Mouse (Mus musculus) liver (tissue): ENCODE measurements around the gene Gm9964.
"Not testable (repeated sequence)": the region's sequence is repeated elsewhere in the genome, so short reads cannot be mapped to it uniquely, and the experiment has no call there.

Experiments
- DNase-seq: peaks from one replicate; pipeline ENCODE4 v3.0.0-alpha.2; 2020; ENCODE audit warnings: mixed read lengths

The Gm9964 gene

DNA sequence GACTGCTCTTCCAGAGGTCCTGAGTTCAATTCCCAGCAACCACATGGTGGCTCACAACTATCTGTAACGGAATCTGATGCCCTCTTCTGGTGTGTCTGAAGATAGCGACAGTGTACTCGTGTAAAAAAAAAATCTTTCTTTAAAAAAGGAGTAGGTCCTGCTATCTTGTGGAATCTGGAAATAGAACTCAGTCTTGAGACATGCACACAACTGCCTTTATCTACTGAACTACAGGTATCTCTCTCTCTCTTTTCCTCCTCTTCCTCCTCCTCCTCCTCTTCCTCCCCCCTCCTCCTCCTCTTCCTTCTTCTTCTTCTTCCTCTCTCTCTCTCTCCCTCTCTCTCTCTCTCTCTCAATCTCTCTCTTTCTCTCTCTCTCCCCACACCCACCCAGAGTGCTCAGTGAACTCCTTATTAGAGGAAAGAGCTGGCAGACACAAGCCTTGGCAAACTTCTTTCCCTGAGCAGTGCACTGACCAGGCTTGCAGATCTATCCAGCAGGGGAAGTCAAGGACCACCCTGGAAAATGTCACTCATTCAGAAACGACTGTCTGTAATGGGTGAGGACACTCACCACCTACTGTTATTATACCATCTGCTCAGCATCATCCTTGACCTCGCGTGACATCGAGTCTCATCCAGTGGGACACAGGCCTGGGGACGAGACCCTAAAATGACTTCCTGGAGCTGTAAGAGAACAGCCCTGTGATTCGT, 3.2 kb upstream of the Gm9964 start:
- DNase-seq = no peak

DNA sequence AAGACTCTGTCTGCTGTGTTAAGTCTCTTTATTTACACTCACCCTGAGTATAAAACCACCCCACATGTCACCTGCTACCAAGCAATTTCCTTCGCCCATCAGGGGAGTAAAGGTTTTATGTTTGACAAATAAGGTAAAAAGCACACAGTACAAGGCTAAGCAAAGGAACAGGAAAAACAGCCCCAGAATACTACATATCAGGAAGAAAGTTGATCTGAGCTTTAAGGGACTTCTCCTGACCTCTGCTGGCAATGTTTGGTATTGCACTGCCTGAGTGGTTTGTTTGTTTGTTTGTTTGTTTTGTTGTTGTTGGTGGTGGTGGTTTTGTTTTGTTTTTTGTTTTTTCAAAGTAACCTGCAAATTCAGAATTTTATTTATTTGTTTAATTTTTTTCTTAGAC, 539 bp downstream of the Gm9964 start:
- DNase-seq = peak; percentile 38

DNA sequence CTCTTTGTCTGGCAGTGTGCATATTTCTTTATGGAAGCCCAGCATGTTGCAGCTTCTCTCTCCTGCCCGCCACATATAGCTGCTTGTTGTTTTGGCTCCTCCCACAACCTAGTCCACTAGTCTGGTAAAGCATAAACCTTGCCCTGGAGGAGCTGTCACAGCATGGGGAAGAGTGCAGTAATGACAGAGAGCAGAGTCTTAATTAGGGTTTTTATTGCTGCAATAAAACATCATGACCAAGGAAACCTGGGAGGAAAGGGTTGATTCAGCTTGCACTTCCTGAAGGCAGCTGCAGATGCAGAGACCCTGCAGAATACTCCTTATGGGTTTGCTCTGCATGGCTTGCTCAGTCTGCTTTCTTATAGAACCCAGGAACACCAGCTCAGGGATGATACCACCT, 2.7 kb downstream of the Gm9964 start:
- no peak for DNase-seq

DNA sequence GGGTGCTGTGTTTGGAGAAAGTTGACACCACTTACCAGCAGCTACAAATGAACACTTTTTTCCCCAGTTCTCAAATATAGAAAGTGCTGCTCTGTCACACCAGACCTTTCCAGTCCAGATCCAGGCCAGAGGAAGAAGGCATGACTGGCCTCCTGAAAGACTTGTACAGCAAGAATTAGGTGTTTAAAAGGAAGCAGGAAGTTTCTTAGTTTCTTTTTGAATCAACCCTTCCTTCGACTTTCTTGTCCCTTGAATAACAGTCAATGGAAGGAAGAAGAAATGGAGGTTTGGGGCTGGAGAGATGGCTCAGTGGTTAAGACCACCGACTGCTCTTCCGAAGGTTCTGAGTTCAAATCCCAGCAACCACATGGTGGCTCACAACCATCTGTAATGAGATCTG, 3.7 kb downstream of the Gm9964 start:
- no peak for DNase-seq

DNA sequence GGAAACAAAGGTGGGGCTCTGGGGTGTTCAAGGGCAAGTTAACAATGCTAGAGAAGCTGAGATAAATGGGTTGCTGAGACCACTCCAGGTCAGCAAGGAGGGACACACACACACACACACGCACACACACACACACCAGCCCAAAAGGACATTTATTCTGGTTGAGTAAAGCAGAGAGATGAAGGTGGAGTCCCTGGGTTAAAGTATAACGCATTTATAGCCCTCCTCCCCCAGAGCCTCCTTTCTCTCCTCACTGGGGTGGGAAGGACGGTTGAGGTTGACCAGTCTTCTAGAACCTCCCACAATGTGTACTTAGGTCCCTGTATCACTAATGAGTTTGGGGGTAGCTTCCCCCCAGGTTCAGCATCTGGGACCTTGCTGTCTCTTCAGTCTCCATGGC, 4.6 kb downstream of the Gm9964 start:
- no peak for DNase-seq

DNA sequence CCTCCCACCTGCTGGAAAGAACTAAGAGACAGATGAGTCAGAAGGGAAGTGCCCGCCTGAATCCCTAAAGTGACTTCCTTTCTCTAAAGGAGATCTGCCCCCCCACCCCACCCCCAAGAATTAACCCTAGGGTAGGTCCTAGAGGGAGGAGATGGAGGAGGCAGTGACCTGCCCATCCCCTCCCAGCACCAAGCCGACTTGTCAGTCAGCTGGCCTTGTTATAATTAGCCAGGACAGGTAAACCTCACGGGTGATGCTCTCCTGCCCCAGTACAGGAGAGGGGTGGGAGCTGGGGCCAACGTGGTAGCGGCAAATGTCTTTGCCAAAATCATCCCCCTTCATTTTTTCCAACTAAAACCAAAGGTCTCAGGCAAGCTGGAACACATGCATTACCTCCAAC, 5.1 kb downstream of the Gm9964 start:
- DNase-seq = no peak

DNA sequence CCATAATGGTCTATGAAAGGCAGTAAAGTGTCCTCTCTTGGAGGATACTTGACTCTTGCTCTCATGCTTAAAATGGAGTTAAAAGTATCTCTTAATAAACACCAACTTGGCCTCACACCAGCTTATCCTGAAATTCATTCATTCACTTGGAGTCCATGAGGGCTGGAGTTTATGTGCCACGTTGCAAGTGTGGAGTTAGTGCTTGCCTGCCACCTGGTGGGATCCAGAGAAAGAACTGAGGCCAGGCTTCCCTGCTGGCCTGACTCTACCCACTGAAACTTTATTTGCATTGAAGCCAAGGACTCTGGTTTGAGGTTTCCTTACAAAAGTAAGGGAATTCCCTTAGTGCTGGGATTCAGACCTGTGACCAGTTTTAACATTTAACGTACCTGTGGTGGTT, 6.2 kb downstream of the Gm9964 start:
- DNase-seq = peak; percentile 31

DNA sequence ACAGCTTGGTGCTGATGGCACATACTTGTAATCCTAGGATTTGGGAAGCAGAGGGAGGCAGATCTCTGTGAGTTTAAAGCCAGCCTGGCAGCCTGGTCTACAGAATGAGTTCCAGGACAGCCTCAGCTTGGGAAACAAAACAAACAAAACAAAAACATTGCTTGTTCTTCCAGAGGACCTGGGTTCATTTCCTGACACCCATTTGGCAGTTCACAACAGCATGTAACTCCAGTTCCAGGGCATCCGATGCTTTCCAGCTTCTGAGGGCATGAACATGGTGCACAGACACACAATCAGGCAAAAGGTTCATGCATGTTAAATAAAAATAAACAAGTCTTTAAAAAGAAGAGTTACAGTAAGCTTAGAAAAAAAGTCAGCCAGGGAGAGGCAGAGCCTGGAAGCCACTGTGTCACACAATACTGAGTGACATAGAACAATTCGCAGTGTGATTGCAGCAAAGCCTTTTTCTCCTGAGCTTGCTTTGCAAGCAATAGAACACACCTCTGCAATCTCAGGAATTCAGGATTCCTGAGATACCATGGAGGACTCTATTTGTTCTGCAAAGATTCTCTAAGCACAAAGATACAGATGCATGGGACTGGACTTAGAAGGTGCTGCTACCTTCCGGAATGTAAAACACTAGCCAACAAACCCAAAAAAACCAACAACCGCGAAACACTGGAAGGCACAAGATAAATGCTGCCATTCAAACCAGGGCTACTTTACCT, 7.6 kb downstream of the Gm9964 start:
- DNase-seq = no peak

DNA sequence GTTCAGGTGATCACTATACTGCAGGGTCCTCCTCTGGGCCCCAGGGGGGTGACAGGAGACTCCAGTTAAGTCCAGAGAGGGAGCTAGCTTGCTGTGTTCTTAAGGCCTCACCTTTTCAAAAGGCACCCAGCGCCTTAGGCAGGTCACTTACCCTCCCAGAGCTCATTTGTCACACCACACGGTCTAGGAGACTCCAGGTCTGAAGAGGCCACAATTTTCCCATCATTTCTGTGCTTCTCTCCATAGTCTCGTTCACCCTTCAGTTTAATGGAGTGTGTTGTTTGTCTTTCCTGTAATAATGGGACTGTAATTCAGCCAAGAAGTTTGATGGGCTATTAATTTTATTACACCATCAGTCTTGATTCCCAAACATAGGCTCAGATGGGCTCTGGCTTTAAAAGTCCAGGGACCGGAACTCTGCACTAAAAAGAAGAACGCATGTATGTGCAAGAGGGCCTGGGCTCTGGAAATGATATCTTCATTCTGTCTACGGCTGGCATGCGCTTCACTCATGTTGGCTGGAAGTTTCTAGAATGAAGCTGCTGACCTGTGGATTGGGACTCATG, 8.3 kb downstream of the Gm9964 start:
- DNase-seq = no peak

DNA sequence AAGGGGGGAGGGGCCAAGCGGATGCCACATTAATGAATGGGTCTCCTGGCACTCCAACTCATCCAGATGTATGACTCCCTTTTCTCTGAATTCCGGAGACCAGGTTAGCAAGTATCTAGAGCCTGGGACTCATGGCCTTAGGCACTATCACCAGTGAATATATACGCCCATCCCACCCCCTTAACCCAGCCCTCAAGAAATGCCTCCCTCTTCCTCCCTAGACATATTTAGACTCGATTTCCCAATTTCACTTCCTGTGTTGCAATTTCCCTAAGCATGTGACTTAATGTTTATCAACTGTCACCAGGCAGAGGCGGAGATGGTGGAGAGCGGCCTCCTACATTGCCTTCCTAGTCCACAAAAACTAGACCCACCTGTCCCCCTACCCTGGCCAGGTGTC, 9.3 kb downstream of the Gm9964 start:
- DNase-seq = peak; percentile 17

DNA sequence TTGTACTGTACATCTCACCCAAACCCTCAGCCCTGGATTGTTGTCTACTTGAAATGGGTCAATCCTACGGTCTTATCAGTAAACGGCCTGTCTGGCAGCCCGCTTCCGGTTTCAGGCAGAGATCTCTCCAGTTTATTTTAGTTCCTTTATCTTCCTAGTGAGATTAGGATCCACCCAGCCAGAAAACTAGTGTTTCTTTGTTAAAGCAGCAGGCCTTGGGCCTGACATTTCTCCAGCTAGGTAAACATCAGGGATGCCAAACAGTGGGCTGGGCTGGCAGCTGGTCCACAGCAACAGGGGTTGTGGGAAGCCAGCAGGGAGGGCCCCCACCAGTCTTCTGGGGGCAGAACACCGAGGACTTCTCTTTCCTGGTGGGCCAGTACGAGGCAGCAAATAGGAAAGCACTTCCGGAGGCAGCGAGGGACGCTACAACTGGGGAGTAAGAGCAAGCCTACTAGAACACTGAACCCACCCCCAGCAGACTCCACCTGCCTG, 10.4 kb downstream of the Gm9964 start:
- peak; percentile 43 for DNase-seq

DNA sequence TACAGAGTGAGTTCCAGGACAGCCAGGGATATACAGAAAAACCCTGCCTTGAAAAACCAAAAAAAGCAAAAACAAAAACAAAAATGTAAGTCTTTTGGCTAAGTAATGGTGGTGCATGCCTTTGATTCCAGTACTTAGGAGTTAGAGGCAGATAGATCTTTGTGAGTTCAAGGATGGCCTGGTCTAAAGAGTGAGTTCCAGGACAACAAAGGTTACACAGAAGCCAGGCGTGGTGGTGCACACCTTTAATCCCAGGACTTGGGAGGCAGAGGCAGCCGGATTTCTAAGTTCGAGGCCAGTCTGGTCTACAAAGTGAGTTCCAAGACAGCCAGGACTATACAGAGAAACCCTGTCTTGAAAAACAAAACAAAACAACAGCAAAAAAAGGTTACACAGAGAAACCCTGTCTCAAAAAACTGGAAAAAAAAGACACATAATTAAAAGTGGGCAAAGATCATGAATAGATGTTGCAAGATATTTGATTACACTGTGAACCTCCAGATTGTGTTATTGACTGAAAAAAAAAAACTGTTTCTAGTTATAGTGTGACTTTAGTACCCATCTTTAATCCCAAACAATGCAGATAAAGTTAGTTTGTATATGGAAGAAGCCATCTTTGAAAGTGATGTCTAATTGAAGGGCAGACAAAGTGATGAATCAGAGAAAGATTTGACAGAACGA, 13.2 kb downstream of the Gm9964 start:
- DNase-seq = no peak

DNA sequence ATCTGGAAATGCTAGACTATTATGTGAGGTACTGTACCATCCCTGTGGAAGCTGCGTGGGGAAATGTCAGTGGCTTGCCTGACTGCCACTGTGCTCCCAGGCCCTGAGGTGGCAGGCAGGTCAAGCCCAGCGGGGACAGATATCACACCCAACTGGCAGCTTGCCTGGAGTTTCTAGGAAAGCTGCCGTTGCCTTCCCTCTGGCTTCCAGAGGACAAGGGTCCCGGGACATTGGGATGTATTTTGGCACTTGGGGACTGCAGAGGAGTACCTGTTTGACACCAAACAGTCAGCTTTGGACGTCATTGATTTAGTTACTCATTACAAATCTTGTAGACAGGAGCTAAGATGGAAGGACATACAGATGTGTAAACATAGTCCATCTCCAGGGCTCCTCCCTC, 15.3 kb downstream of the Gm9964 start:
- no peak for DNase-seq

DNA sequence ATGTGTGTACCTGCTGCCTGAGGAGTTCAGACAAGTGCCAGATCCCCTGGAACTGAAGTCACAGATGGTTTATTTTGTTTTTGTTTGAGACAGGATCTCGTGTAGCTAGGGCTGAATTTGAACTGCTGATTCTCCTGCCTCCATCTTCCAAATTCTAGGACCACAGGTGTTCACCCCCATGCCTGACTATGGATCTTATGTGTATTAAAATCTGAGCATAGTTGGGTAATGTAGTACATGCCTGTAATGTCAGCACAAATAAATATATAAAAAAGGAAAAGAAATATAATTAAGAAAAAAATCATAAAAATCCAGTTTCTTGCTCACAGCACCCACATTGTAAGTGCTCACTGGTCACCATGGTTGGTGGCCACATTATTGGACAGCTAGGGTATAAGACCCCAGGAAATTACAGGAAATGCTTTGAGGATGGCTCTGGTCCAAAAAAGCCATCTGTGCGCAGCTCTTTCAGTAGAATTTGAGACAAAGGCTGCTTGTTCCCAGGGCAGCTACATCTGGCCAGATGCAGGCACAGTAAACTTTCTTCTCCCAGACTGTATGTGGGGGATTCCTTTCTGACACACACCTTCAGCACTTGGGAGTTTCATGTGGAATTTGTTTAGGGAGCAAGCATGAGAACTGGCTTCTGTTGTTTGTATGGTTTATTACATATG, 16.8 kb downstream of the Gm9964 start:
- no peak for DNase-seq

DNA sequence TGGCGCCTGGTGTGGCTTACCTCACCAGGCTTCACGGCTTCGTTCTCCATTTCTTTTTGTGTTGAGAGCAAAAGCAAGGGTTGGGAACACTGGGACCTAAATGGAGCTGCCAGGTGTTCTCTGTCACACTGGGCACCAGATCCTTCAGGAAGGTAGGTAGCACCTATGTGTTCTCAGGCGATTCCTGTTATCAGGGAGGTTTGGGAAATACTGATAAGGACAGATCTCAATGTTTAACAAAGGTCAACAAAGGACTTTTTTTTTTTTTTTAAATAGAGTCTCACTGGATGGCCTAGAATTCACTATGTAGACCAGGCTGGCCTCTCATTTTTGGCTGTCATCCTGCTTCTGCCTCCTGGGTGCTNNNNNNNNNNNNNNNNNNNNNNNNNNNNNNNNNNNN, 22.9 kb downstream of the Gm9964 start:
- no peak for DNase-seq

DNA sequence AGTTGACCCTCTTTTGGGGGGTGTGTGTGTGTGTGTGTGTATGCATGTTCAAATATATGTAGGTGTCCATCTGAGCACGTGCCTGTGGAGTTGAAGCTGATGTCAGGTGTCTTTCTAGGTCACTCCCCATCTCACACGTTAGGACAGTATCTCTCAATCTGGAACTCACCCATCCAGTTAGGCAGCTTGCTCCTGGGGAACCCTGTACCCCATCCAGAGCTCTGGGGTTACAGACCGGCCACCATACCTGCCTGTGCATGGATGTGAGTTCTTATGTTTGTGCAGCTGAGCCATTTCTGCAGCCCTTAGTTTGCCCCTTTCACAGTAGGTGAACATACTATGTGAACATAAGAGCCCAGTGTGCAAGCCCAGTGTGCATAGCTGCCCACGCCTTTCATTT, 23.7 kb downstream of the Gm9964 start:
- no peak for DNase-seq

DNA sequence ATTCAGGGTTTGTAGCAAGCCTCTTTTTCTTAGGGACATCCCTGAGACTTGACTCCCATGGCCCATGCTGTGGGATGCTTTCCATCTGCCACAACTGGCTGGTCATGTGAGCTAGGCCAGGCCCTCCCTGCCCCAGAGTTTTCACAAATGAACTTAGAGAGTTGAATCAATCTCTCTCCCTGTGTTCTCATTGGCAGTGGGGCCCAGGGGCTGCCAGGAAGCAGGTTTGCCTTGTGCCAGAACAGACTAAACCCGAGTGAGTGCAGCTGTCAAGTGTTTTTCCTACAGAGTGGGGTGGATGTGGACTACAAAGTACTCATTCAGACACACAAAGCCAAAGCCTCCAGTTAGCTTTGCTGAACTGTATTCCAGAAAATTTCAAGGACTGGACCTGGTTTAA, 29.5 kb downstream of the Gm9964 start:
- DNase-seq = no peak

DNA sequence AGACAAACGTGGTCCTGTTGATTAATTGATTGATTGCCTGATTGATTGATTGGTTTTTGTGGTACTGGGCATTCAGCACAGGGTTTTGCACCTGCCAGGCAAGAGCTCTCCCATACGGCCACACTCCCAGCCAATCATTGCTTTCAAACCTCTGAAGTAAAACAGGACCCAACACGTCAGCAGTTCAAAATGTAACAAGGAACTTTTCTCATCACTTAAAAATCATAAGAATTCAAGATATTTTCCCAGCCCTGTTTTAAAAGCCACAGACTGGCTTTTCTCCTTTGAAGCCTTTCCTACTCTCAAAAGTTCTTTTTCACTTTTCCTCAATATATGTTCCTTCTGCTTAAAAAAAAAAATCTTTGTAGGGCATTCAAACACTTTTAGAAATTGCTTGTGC, 32.3 kb downstream of the Gm9964 start:
- DNase-seq = no peak

DNA sequence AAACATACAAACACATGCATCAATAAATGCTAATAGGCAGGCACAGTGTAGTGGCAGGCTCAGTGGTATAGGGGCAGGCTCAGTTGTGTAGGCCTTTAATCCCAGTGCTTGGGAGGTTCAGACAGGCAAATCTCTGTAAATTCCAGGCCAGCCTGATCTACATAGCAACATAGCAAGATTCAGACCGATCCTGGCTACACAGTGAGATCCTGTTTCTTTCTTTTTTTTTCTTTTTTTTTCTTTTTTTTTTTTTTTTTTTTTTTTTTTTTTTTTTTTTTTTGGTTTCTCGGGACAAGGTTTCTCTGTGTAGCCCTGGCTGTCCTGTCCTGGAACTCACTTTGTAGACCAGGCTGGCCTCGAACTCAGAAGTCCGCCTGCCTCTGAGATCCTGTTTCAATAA, 36.6 kb downstream of the Gm9964 start:
- not testable (repeated sequence) for DNase-seq

DNA sequence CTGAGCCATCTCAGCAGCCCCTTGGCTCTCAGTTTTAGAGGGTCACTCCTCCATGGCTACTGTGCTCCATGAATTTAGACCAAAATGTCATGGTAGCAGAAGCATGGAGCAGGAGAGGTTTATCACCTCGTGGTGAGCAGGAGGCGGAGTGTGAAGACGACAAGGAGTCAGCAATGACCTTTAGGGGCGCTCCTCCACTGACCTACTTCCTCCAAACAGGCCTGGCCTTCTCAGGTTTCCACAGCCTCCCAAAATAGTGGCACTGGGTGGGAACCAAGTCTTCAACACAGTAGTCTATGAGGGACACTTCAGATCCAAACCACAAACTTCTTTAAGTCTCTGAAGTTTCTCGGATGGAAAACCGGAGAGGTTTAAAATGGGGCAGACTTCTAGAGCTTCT, 38.0 kb downstream of the Gm9964 start:
- DNase-seq = no peak

DNA sequence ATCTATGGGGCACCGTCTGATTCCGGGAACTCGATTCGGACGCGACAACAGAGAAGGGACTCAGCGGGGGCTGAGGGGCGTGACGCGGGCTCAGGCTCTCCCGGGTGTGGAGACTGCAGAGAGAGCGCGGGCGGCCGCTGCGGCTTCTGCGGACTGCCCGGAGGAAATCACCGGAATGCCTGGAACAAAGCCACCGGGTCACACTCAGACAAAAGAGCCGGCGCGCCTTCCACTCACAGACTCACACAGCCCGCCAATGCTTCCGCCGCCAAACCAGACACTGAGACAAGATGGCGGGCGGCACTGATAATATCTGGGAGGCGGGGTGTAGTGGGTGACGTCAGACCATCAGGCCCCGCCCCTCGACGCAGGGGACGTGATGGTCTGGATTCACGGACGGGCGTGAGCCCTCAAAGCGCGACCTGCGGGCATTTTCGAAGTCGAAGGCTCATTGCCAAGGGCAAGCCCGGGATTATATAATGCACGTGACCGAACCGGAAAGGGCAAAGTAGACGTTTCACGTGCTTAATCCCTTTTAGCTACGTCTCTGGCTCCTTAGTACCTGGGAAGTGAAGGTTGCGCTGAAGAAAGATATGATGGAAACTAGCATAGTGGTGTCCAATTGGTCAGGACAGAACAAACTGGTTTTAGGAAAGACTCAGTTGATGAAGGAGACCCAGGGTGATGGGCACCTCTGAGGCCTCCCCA, 42.2 kb downstream of the Gm9964 start, which contains the start of gene Wsb1:
Gene Wsb1 (minus strand): TSS at position 281 of the 708 bp plus-strand sequence.
- DNase-seq = peak; percentile 92
